Mouse (Mus musculus): ENCODE data around the gene Arf4.
A peak's percentile ranks its signal among the peaks of the same experiment; 100 is the strongest.

Gene Arf4

GRCm38 (mm10) chr14:26637851-26638707, at the start of gene Arf4:
Gene Arf4, plus strand, starts transcription at chr14:26638074.
- DNase-seq = peak; percentile 95 to 97

- peak in 1 of 2 experiments; percentile 13 for DNase-seq
Observed at GRCm38 (mm10) chr14:26591353-26591752, 46.5 kb upstream of the Arf4 start.

- no peak for DNase-seq
Observed at GRCm38 (mm10) chr14:26593281-26593895, 44.5 kb upstream of the Arf4 start.

- DNase-seq = no peak
Observed at GRCm38 (mm10) chr14:26595167-26595566, 42.7 kb upstream of the Arf4 start.

GRCm38 (mm10) chr14:26595695-26596365, 42.0 kb upstream of the Arf4 start:
- no peak for DNase-seq

- DNase-seq = no peak
Observed at GRCm38 (mm10) chr14:26605354-26605753, 32.5 kb upstream of the Arf4 start.

GRCm38 (mm10) chr14:26609674-26610073, 28.2 kb upstream of the Arf4 start:
- no peak for DNase-seq

- DNase-seq = no peak
Observed at GRCm38 (mm10) chr14:26610689-26611088, 27.2 kb upstream of the Arf4 start.

- DNase-seq = no peak
Observed at GRCm38 (mm10) chr14:26625301-26625700, 12.6 kb upstream of the Arf4 start.

- DNase-seq = no peak
Observed at GRCm38 (mm10) chr14:26626605-26627140, 11.2 kb upstream of the Arf4 start.

GRCm38 (mm10) chr14:26637025-26637850, 636 bp upstream of the Arf4 start:
- DNase-seq = no peak

GRCm38 (mm10) chr14:26638708-26639084, 822 bp downstream of the Arf4 start:
- DNase-seq = peak; percentile 46 to 58

GRCm38 (mm10) chr14:26639251-26639650, 1.4 kb downstream of the Arf4 start:
- no peak for DNase-seq

GRCm38 (mm10) chr14:26639961-26640360, 2.1 kb downstream of the Arf4 start:
- DNase-seq = no peak

- no peak for DNase-seq
Observed at GRCm38 (mm10) chr14:26643006-26643624, 5.2 kb downstream of the Arf4 start.

- no peak for DNase-seq
Observed at GRCm38 (mm10) chr14:26645989-26646650, 8.2 kb downstream of the Arf4 start.

GRCm38 (mm10) chr14:26647811-26648210, 9.9 kb downstream of the Arf4 start:
- DNase-seq = no peak

GRCm38 (mm10) chr14:26651901-26652300, 14.0 kb downstream of the Arf4 start:
- no peak for DNase-seq

GRCm38 (mm10) chr14:26658178-26658577, 20.3 kb downstream of the Arf4 start:
- no peak for DNase-seq

- no peak for DNase-seq
Observed at GRCm38 (mm10) chr14:26660233-26660632, 22.4 kb downstream of the Arf4 start.

GRCm38 (mm10) chr14:26662016-26662415, 24.1 kb downstream of the Arf4 start:
- DNase-seq = no peak

Measured in thymus, postnatal 36 days (tissue).